Mouse (Mus musculus) cerebellum, adult 2 months (tissue): ENCODE data around the gene AC161166.1. TPM values are rescaled to one million over a fixed set of nuclear protein-coding genes. Genes with fewer than 3 reads are reported as not detected.

ENCODE experiments used
- DNase-seq, 2 experiments: peaks; one replicate each; pipeline ENCODE4 v3.0.0; 2021
- H3K27ac ChIP-seq: fragments of 200-500 bp; 2 replicates; pipeline ENCODE4 v1.5.1; 2012; ENCODE audit warnings: low read length, control low read depth, inconsistent platforms; ENCODE audit not compliant: insufficient read depth
- H3K27me3 ChIP-seq: fragments of 200-500 bp; 2 replicates; pipeline ENCODE4 v1.6.1; 2012; ENCODE audit warnings: inconsistent platforms, mild to moderate bottlenecking, low read length, moderate library complexity; ENCODE audit not compliant: control insufficient read depth, insufficient read depth
- H3K4me1 ChIP-seq: fragments of 200-500 bp; 2 replicates; pipeline ENCODE4 v1.6.1; 2011; ENCODE audit warnings: low read length; ENCODE audit not compliant: control insufficient read depth, insufficient read depth
- H3K4me3 ChIP-seq: fragments of 200-500 bp; replicated peaks from 2 replicates; pipeline ENCODE3; 2011; ENCODE audit warnings: mild to moderate bottlenecking, low read depth, low read length, control low read depth; ENCODE audit not compliant: insufficient read depth
- CTCF ChIP-seq: fragments of 200-500 bp; IDR thresholded peaks from 2 replicates; pipeline ENCODE4 v1.5.1; 2011; ENCODE audit warnings: low read depth, mild to moderate bottlenecking, control low read depth, low read length, moderate library complexity, borderline replicate concordance; ENCODE audit not compliant: insufficient read depth
- POLR2A ChIP-seq: fragments of 200-500 bp; IDR thresholded peaks from 2 replicates; pipeline ENCODE4 v1.6.1; 2011; ENCODE audit warnings: low read length, control low read depth, borderline replicate concordance; ENCODE audit not compliant: insufficient read depth
- WGBS: fragments of 180-500 bp; shearing (Covaris S2); methylation state at CpG from one replicate; pipeline ENCODE4 v1.1.7; 2018; 5-methylcytosine and 5-hydroxymethylcytosine counted together
- polyA plus RNA-seq: library from polyadenylated mRNA; depleted of rRNA; stranded (reverse); fragments of >200 nt; gene quantifications from 2 replicates; pipeline ENCODE4 v1.2.3, GENCODE M21; 2012

Gene AC161166.1
- polyA plus RNA-seq, 1 experiment = not detected

GRCm38 (mm10) chr7:24505447-24506064, 6.7 kb downstream of the AC161166.1 start:
- 20% methylated on average over 15 of the region's 15 CpGs for WGBS
- peak in 1 of 2 experiments; percentile 43 for DNase-seq
- H3K27ac ChIP-seq = peak overlapping the region; percentile 19; the same call in 1 of the 2 replicates
- H3K4me3 ChIP-seq = peak overlapping the region; percentile 43
- no peak for TF ChIP-seq CTCF
- no peak for TF ChIP-seq POLR2A
- no peaks in the 10 kb centered on the region for H3K27me3 ChIP-seq
- peaks cover 5% of the 10 kb centered on the region for H3K4me1 ChIP-seq

- DNase-seq = no peak
- peaks cover 5% of the 10 kb centered on the region for H3K4me1 ChIP-seq
- no peak overlapping the region for H3K4me3 ChIP-seq
- H3K27me3 ChIP-seq = no peaks in the 10 kb centered on the region
- TF ChIP-seq CTCF (no peak), POLR2A (no peak)
- WGBS = 55% methylated on average over 4 of the region's 4 CpGs
- no peak overlapping the region for H3K27ac ChIP-seq
Measured at GRCm38 (mm10) chr7:24504868-24505267, 7.4 kb downstream of the AC161166.1 start.

GRCm38 (mm10) chr7:24504004-24504403, 8.3 kb downstream of the AC161166.1 start:
- H3K27ac ChIP-seq = no peak overlapping the region
- no peak for DNase-seq
- no peak overlapping the region for H3K4me3 ChIP-seq
- H3K4me1 ChIP-seq = peaks cover 5% of the 10 kb centered on the region
- H3K27me3 ChIP-seq = no peaks in the 10 kb centered on the region
- WGBS = 12% methylated on average over 10 of the region's 10 CpGs
- TF ChIP-seq POLR2A (no peak), CTCF (no peak)

GRCm38 (mm10) chr7:24501492-24501891, 10.8 kb downstream of the AC161166.1 start:
- 65% methylated on average over 21 of the region's 21 CpGs for WGBS
- Histone ChIP-seq H3K4me3 (no peak overlapping the region), H3K27ac (no peak overlapping the region), H3K27me3 (no peaks in the 10 kb centered on the region), H3K4me1 (peaks cover 10% of the 10 kb centered on the region)
- DNase-seq = peak in 1 of 2 experiments; percentile 46
- TF ChIP-seq CTCF (peak; percentile 30; the same call in 1 of the 2 replicates), POLR2A (no peak)

GRCm38 (mm10) chr7:24500929-24501328, 11.3 kb downstream of the AC161166.1 start:
- H3K27ac ChIP-seq = no peak overlapping the region
- no peak for DNase-seq
- no peaks in the 10 kb centered on the region for H3K27me3 ChIP-seq
- TF ChIP-seq POLR2A = no peak
- peak; percentile 46; the same call in 1 of the 2 replicates for TF ChIP-seq CTCF
- H3K4me1 ChIP-seq = peaks cover 11% of the 10 kb centered on the region
- no peak overlapping the region for H3K4me3 ChIP-seq
- WGBS = 56% methylated on average over 7 of the region's 7 CpGs

- Histone ChIP-seq H3K27ac (no peak overlapping the region), H3K4me3 (no peak overlapping the region), H3K4me1 (peaks cover 5% of the 10 kb centered on the region), H3K27me3 (no peaks in the 10 kb centered on the region)
- DNase-seq = no peak
- TF ChIP-seq POLR2A = no peak
- TF ChIP-seq CTCF = no peak
- 42% methylated on average over 43 of the region's 43 CpGs for WGBS
Measured at GRCm38 (mm10) chr7:24499856-24500577, 12.2 kb downstream of the AC161166.1 start.

GRCm38 (mm10) chr7:24488303-24488702, 24.0 kb downstream of the AC161166.1 start:
- H3K27ac ChIP-seq = peak overlapping the region; percentile 64
- 10% methylated on average over 8 of the region's 8 CpGs for WGBS
- H3K4me3 ChIP-seq = no peak overlapping the region
- no peaks in the 10 kb centered on the region for H3K27me3 ChIP-seq
- peaks cover 26% of the 10 kb centered on the region for H3K4me1 ChIP-seq
- TF ChIP-seq CTCF = no peak
- DNase-seq = peak in 1 of 2 experiments; percentile 69

GRCm38 (mm10) chr7:24487403-24487802, 24.9 kb downstream of the AC161166.1 start:
- peak overlapping the region; percentile 79 for H3K27ac ChIP-seq
- H3K4me3 ChIP-seq = no peak overlapping the region
- no peak for DNase-seq
- peaks cover 26% of the 10 kb centered on the region for H3K4me1 ChIP-seq
- 31% methylated on average over 3 of the region's 3 CpGs for WGBS
- no peak for TF ChIP-seq CTCF
- TF ChIP-seq POLR2A = no peak
- no peaks in the 10 kb centered on the region for H3K27me3 ChIP-seq
